Mouse (Mus musculus) megakaryocyte, embryonic 14.5 days (primary cell): ENCODE results near the gene Eif2b5. TPM values are rescaled to one million over a fixed set of nuclear protein-coding genes. Genes with fewer than 3 reads are reported as not detected.
"Not testable (repeated sequence)": the region's sequence is repeated elsewhere in the genome, so short reads cannot be mapped to it uniquely, and the experiment has no call there.

Experiments
- H3K27me3 ChIP-seq: replicated peaks from 2 replicates; pipeline ENCODE3; 2012; ENCODE audit warnings: inconsistent platforms
- H3K36me3 ChIP-seq: replicated peaks from 2 replicates; pipeline ENCODE3; 2012; ENCODE audit warnings: low read length, inconsistent platforms, mixed read lengths
- H3K4me1 ChIP-seq: 2 replicates; pipeline ENCODE4 v1.6.1; 2012; ENCODE audit warnings: inconsistent platforms
- H3K4me3 ChIP-seq: replicated peaks from 2 replicates; pipeline ENCODE3; 2012; ENCODE audit warnings: moderate library complexity, mild to moderate bottlenecking, inconsistent platforms
- H3K9me3 ChIP-seq: 2 replicates; pipeline ENCODE4 v1.6.1; 2012; ENCODE audit warnings: inconsistent platforms
- FLI1 ChIP-seq: IDR thresholded peaks from 2 replicates; pipeline ENCODE4 v1.6.1; 2012; ENCODE audit warnings: low read length, inconsistent platforms, mixed read lengths
- GATA1 ChIP-seq: IDR thresholded peaks from 3 replicates; pipeline ENCODE4 v1.6.1; 2012; ENCODE audit warnings: mixed read lengths, low read length, inconsistent platforms, borderline replicate concordance
- polyA plus RNA-seq: library from polyadenylated mRNA; stranded (reverse); fragments of >175 nt; gene quantifications from 2 replicates; pipeline ENCODE4 v1.2.3, GENCODE M21; 2012; ENCODE audit warnings: low replicate concordance; ENCODE audit not compliant: insufficient read depth

The Eif2b5 gene
- 5.9 and 9.1 TPM in 2 replicates for polyA plus RNA-seq

DNA sequence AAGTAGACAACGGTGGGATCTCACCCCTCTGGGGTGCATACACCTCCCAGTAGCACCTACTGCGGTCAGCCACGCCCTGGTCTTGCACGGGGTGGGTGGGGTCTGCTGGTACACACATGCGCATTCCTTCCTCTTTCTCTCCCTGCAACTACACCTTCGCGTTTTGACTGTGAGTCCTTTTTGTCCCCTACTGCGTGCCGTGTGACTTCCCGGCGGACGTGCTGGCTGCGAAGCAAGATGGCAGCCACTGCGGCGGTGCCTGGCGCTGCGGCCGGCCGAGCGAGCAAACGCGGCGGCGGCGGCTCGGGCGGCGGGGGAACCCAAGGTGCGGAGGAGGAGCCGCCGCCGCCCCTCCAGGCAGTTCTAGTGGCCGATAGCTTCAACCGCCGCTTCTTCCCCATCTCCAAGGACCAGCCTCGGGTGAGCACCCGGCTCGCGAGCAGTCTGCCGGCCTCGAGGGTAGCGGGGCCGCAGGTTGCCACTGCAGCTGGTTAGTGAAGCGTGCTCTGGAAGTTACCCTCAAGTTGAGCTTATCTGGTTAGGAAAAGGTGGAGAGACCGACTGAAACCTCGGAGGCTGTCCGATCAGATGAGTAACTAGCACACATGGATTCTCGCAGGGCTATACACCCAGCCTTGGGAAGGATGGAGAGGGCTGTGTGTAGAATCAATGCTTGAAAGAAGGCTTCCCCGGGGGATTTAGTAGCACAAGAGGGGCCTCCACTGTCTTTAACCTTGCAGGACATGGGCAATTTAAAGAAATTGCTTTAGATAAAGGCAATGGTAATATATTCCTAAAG, at the start of gene Eif2b5:
TSS of gene Eif2b5 (plus strand) at position 141 of the 799 bp plus-strand sequence.
- H3K36me3 ChIP-seq: peaks cover 37% of the 10 kb centered on the region
- TF ChIP-seq GATA1 (no peak), FLI1 (no peak)
- peak within 1 kb of the TSS; percentile 94 for H3K4me3 ChIP-seq
- H3K27me3 ChIP-seq: no peaks in the 10 kb centered on the region
- H3K4me1 ChIP-seq: peaks cover 51% of the 10 kb centered on the region
- no peaks in the 10 kb centered on the region for H3K9me3 ChIP-seq

DNA sequence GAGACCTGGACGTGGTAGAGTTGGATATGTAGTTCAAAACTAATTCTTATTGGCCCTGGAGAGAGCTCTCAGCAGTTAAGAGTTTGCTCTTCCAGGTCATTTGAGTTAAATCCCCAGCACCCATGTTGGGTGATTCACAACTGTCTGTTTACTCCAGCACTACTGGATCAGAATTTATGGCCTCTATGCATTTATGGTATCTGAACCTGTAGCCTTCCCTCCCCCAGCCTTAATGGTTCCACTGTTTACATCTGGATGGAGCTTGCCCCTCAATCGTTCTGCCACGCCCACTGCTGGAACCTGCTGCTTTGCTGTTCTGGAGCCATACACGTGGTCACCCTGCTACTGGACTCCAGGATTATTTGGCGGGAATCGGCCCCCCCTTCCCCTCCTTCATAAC, 46.8 kb upstream of the Eif2b5 start:
- H3K9me3 ChIP-seq: no peaks in the 10 kb centered on the region
- H3K4me1 ChIP-seq: no peaks in the 10 kb centered on the region; the same call in 1 of the 2 replicates
- TF ChIP-seq FLI1: no peak
- no peak for TF ChIP-seq GATA1
- no peaks in the 10 kb centered on the region for H3K36me3 ChIP-seq
- no peak overlapping the region for H3K4me3 ChIP-seq
- peaks cover 12% of the 10 kb centered on the region for H3K27me3 ChIP-seq

DNA sequence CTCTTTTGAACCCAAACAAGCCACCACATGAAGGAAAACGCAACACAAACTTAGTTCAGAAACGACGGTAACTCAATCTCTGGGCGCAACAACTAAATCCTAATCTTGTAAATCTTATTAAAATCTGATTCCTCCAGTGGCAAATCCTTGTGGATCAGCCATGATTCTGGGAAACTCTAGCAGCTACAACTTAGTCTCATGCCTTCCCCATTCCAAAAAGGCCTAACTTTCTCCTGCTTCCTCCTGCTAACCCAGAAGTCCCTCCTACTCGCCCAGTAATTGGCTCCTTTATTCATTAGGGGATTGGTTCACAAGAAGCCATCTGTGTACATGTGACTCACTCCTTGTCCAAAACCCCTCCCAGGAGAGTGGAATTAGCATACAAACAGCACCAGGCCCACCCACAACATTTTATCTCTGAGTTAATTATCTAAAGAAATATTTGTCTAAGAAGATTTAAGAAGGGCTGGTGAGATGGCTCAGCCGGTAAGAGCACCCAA, 44.4 kb upstream of the Eif2b5 start:
- H3K27me3 ChIP-seq: peaks cover 11% of the 10 kb centered on the region
- peaks cover 21% of the 10 kb centered on the region for H3K4me1 ChIP-seq
- H3K4me3 ChIP-seq: no peak overlapping the region
- no peaks in the 10 kb centered on the region for H3K9me3 ChIP-seq
- no peaks in the 10 kb centered on the region for H3K36me3 ChIP-seq
- TF ChIP-seq FLI1: no peak
- TF ChIP-seq GATA1: no peak

DNA sequence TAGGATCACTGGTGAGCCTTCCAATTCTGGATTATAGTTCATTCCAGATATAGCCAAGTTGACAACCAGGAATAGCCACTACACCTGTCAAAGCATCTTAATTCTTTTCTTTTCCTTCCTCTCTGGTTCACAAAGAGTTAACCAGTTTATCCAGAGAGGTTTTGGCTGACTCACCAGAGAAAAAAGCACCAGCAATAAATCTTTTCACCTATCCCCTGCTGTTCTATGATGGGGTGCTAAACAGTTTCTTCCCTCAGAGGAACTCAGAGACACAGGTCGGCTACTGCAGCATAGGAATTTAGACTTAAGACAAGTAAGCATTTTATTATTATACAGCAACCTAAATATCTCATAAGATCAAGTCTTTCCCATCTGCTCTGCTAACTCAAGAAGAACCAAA, 42.5 kb upstream of the Eif2b5 start:
- H3K4me1 ChIP-seq: peaks cover 21% of the 10 kb centered on the region
- H3K36me3 ChIP-seq: no peaks in the 10 kb centered on the region
- no peaks in the 10 kb centered on the region for H3K27me3 ChIP-seq
- no peaks in the 10 kb centered on the region for H3K9me3 ChIP-seq
- no peak overlapping the region for H3K4me3 ChIP-seq
- no peak for TF ChIP-seq GATA1
- TF ChIP-seq FLI1: no peak

DNA sequence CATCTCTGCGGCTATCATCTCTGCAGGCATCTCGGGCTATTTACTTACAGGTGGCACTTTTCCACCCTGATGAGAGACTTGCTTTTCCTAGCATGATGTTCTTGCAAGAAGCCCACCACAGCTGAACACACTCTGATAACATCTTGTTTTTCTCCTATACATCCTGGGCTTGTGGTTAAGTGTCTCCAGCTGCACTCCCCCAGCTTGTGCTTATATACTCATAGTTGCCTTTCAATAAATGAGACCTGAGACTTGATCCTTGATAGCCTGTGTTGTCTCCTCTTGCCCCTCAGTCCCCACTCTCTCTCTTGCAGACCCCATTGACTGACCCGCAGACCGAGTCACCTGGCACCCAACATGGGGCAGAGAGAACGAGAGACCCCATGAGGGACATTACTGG, 39.9 kb upstream of the Eif2b5 start:
- not testable (repeated sequence) for H3K9me3 ChIP-seq, H3K27me3 ChIP-seq, H3K36me3 ChIP-seq, H3K4me3 ChIP-seq
- H3K4me1 ChIP-seq: peaks cover 21% of the 10 kb centered on the region

DNA sequence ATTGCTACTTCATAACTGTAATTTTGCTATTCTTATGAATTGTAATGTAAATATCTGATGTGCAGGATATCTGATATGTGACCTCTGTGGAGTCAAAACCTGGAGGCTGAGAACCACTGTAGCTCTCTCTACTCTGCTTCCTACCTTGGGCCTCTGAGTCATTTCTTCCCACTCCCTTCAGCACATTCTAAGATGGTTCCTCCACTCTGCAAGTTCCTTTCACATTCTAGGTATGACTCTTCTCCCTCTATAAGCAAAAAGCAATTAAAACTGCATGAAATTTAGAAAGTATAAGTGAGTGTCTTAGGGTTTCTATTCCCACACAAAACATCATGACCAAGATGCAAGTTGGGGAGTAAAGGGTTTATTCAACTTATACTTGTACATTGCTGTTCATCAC, 33.9 kb upstream of the Eif2b5 start:
- TF ChIP-seq GATA1 (no peak), FLI1 (no peak)
- Histone ChIP-seq H3K4me3 (no peak overlapping the region), H3K27me3 (peaks cover 2% of the 10 kb centered on the region), H3K4me1 (no peaks in the 10 kb centered on the region), H3K9me3 (no peaks in the 10 kb centered on the region), H3K36me3 (no peaks in the 10 kb centered on the region)

DNA sequence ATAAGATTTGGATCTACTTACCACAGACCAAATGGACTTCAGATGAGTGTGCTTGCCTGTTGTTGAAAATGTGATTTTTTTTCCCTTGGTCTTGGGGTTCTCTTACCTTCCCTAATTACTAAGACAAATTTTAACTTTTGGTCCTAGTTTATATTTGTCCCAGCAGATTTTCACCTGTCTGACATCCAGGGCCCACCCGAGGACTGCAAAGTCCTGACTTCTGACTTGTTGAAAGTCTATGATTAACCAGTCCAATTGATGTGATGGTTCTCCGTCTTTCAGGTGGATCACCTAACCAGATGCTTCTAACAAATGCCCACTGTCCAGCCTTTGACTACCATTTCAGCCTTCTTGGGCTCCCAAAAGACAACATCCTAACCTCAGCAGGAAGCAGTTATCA, 27.6 kb upstream of the Eif2b5 start:
- Histone ChIP-seq H3K4me1 (0 out of 2 replicates have a peak, but pooled peaks cover 3% of the 10 kb centered on the region), H3K4me3 (no peak overlapping the region), H3K9me3 (0 out of 2 replicates have a peak, but pooled peaks cover 6% of the 10 kb centered on the region), H3K27me3 (peaks cover 2% of the 10 kb centered on the region), H3K36me3 (no peaks in the 10 kb centered on the region)
- TF ChIP-seq GATA1: no peak
- TF ChIP-seq FLI1: no peak

DNA sequence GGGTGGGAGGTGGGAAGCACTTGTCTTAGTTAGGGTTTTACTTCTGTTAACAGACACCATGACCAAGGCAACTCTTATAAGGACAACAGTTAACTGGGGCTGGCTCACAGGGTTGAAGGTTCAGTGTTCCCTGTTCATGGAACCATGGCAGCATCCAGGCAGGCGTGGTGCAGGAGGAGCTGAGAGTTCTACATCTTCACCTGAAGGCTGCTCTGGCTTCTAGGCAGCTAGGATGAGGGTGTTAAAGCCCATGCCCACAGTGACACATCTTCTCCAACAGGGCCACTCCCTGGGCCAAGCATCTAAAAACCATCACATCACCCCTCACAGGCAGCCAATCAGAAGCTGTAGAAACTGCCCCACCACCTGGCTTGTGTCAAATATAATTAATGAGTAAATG, 26.9 kb upstream of the Eif2b5 start:
- 0 out of 2 replicates have a peak, but pooled peaks cover 3% of the 10 kb centered on the region for H3K4me1 ChIP-seq
- no peak overlapping the region for H3K4me3 ChIP-seq
- 0 out of 2 replicates have a peak, but pooled peaks cover 6% of the 10 kb centered on the region for H3K9me3 ChIP-seq
- no peak for TF ChIP-seq GATA1
- TF ChIP-seq FLI1: no peak
- no peaks in the 10 kb centered on the region for H3K36me3 ChIP-seq
- peaks cover 2% of the 10 kb centered on the region for H3K27me3 ChIP-seq

DNA sequence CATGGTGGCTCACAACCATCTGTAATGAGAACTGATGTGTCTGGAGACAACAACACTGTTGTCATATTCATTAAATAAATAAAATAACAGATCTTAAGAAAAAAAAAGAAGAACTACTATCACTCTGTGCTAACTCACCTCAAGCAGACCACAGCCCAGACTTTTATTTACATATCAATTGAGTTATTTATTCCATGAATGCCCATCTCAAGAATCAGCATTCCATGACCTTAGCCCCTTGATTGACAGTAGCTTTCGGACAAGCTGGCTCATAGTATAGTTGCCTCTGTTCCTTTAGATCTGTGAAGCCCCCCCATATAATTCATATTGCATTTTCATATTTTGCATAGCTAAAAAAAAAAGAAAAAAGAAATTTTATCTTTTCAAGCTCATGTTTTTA, 24.9 kb upstream of the Eif2b5 start:
- no peak overlapping the region for H3K4me3 ChIP-seq
- no peaks in the 10 kb centered on the region for H3K36me3 ChIP-seq
- TF ChIP-seq GATA1 (no peak), FLI1 (no peak)

DNA sequence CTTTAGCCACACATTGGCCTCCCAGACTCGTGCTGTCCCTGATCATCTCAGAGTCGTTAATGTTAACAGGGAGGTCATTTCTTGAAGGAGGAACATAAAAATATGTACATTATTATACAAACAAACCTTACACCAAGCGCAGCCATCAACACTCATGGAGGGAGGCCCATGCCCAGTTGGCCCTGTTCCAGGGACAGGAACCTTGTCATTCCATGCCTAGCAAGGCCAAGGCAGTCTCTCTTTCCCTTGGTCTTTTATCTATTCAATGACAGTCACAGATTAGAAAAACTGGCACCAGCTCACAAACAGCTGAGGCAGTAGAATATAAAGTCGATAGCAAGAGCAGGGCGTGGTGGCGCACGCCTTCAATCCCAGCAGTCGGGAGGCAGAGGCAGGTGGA, 24.4 kb upstream of the Eif2b5 start:
- Histone ChIP-seq H3K4me1 (0 out of 2 replicates have a peak, but pooled peaks cover 3% of the 10 kb centered on the region), H3K36me3 (no peaks in the 10 kb centered on the region), H3K27me3 (no peaks in the 10 kb centered on the region), H3K9me3 (0 out of 2 replicates have a peak, but pooled peaks cover 10% of the 10 kb centered on the region), H3K4me3 (no peak overlapping the region)
- TF ChIP-seq GATA1 (no peak), FLI1 (no peak)

More for the DNA sequence above, 24.9 kb upstream of the Eif2b5 start:
- Histone ChIP-seq H3K4me1 (0 out of 2 replicates have a peak, but pooled peaks cover 3% of the 10 kb centered on the region), H3K9me3 (0 out of 2 replicates have a peak, but pooled peaks cover 8% of the 10 kb centered on the region), H3K27me3 (no peaks in the 10 kb centered on the region)
